Mouse (Mus musculus): ENCODE measurements at regions not wholly inside any gene's neighbourhood (a gene's known extent, or its start where the extent isn't known, plus 50 kb on each side); places are given as distances from the start of the nearest gene placed in this dataset.

GRCm38 (mm10) chr15:31087607-31088006 is 136.5 kb upstream of the Dap start:
- no peak for DNase-seq

- peak; percentile 34 for DNase-seq
Measured at GRCm38 (mm10) chr15:31091916-31092570, 132.1 kb upstream of the Dap start.

DNA sequence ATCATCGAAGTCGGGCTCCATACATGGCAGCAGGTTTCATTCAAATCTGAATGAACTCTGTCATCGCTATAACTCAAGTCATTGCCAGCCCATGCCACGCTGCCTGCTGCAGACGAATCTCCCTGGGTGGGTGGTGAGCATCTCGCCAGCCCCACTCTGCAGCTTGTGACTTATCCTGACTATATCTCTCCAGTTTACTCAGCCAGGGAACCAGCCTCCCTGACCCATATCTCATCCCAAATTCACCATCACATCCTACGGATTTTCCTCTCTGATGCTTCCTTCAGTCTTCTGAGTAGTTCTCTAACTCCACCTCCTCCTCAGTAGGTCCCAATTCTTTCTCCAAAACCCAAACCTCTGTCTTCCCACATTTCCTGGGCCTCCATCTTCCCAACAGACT is 127.9 kb upstream of the Dap start:
- no peak for DNase-seq

DNA sequence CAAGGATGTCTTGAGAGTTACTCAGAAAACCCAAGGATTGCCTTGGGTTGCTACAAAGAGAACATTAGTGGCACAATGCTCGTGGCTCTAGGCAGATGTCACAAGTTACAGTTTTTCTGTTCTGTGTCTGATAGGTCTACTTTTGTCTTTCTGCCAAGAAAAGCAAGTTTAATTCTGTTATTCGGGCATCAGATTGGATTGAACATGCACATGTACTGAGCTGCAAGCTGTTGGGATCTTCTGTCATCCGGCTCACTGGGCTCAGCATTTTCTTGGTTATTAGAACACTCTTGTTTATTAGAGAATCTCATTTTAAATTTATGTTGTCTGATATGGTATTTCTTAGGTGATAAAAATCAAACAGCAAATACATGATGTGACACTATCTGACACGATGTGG is 126.8 kb upstream of the Dap start:
- no peak for DNase-seq

DNA sequence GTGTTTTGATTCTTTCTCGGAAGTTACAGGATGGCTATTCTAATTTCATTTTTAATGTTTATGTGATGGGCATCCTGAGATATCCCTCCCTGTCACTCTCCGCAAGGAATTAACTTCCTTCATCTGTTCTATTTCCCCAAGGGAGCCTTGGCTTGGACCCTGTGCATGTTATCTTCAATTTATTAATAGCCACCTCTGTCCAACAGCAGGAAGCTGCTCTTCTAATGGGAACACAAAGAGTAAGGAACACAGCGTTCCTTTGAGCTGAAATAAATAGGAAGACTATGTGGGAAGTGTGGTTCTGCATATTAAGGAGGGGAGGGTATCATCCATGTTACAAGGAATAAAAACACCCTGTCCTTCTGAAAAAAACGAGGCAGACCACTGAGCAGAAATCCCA is 119.4 kb upstream of the Dap start:
- no peak for DNase-seq

DNA sequence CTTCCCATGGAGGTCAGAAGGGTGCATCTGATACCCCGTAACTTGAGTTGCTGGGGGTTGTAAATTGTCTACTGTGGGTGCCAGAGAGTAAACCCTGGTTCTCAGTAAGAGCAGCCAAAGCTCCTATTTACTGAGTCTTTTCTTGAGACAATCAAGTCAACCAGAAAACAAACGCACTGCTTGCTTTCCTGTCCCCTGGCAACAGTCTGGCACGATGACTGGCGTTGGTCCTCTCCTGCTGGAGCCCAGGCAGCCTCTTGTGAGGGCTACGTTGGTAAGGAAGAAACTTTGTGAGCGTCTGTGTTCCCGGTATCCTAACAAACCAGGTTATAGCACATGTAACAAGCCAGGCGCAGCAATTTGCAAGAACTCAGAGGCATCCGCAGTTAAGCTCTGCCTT is 117.2 kb upstream of the Dap start:
- no peak for DNase-seq

GRCm38 (mm10) chr15:31113216-31113615 is 110.9 kb upstream of the Dap start:
- DNase-seq, result no peak

- peak; percentile 32 for DNase-seq
Measured at GRCm38 (mm10) chr15:31117338-31117737, 106.8 kb upstream of the Dap start.

- peak; percentile 61 for DNase-seq
Measured at GRCm38 (mm10) chr15:31120147-31120546, 104.0 kb upstream of the Dap start.

DNA sequence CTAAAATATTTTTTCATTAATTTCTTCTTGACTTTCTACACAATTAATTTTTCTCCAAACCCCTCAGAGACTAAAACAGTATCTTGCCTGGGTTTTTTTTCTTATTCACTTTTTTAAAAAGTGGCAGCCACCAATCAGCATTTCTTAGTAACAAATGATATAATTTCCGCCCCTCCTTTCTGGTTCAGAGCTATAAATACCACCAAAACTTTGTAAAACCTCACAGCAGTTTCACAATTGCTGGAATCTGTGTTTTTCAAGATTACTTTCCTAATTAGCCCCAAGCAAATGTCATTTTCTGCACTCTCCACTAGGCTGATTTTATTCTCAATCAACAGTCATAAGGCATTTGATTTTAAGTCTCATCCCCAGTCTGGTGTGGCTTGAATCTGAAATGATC is 98.3 kb upstream of the Dap start:
- DNase-seq, result no peak

GRCm38 (mm10) chr15:31126999-31127398 is 97.1 kb upstream of the Dap start:
- DNase-seq, result no peak

- no peak for DNase-seq
Measured at GRCm38 (mm10) chr15:31134891-31135290, 89.2 kb upstream of the Dap start.

DNA sequence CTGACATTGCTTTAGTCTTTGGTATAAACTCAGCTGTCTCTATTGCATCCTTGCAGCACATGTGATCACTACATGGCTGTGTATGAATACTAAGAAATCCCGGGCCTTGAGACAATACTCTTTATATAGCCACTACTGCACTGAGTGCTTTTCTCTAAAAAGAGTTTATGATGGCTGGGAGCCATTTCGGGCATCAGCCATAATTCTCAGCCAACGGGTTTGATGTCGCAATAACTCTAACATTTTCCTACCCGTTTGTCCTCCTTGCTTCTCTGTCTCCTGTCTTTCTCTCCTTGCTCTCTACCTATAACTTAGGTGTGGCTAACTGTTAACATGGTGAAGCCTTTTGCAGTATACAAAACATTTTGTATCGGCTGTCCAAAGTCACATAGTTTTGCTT is 85.5 kb upstream of the Dap start:
- DNase-seq, result no peak

- no peak for DNase-seq
Measured at GRCm38 (mm10) chr15:31141750-31142149, 82.4 kb upstream of the Dap start.

- no peak for DNase-seq
Measured at GRCm38 (mm10) chr15:31148251-31149145, 75.6 kb upstream of the Dap start.

DNA sequence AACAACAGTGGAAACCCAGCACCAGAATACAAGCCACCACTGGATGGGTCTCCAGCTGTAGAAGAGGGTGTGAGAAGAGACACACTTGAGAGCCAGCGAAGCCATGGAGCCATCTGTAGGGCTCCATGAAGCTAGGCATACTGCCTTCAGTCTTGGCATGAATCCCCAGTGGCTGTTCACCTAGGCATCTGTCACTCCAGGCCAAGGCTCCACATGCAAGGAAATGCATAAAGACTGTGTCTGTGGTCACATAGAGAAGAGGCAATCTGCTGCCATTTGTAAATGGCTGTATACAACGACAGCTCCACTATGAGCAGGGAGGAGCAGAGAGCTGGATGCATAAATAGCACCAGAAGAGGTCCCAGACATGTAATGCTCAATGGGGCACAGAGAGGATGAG is 74.3 kb upstream of the Dap start:
- DNase-seq, result no peak

GRCm38 (mm10) chr15:31150546-31151471 is 73.3 kb upstream of the Dap start:
- DNase-seq, result peak; percentile 59

GRCm38 (mm10) chr15:31155141-31155540 is 69.0 kb upstream of the Dap start:
- DNase-seq, result no peak

- DNase-seq, result no peak
Measured at GRCm38 (mm10) chr15:31166543-31167105, 57.5 kb upstream of the Dap start.

DNA sequence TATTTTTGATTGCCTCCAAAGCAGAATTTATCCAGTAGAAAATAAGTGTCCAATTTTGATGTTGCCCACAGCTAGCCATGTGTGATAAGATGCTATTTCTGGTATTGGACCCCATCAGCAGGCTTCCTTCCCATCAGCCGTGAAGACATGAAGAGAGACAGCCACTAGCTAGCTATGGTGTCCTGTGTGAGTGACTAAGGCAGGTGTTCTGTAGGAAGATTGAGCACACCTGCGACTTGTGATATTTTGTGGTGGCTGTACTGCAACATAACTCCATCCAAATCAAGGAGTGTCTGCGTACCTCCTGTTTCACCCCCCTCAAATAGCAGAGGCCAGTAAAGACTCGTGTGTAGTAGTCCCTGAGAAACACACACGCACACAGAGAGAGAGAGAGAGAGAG is 56.6 kb upstream of the Dap start:
- DNase-seq, result no peak

- DNase-seq, result no peak
Measured at GRCm38 (mm10) chr15:31168191-31168590, 55.9 kb upstream of the Dap start.

GRCm38 (mm10) chr15:31173309-31174115 is 50.6 kb upstream of the Dap start:
- no peak for DNase-seq

Data from lung, postnatal 10 days (tissue).